26 mouse cellular contexts compared by ENCODE assay signal in genomic region chr6:126573021-126573420, GRCm38 (mm10). TPM values are rescaled to one million over a fixed set of nuclear protein-coding genes. Genes with fewer than 3 reads are reported as not detected.
DNase-seq lines count a peak whose midpoint lies in the region; ATAC-seq and TF ChIP-seq lines count a peak whose summit lies in the region.
"Had no signal": no experiment of that assay in that cellular context is flagged by ENCODE, and none has a peak within 500 bp of the region (broad histone marks: within the 10 kb centered on the region; RNA-seq: fewer than 3 reads in every experiment).

No protein-coding gene starts in this region.

- no peaks in the 10 kb centered on the region for H3K27me3 ChIP-seq in cerebellum, adult 2 months (ENCODE audit: control insufficient read depth, insufficient read depth, low read length)
- no peaks in the 10 kb centered on the region for H3K27me3 ChIP-seq in liver, adult 2 months (ENCODE audit: control insufficient read depth, insufficient read depth, low read length)
- H3K27me3 ChIP-seq in liver, embryonic 12.5 days (replicated peaks), result no peaks in the 10 kb centered on the region
- H3K27me3 ChIP-seq: embryonic facial prominence, embryonic 12.5 days; intestine, embryonic 15.5 days had no signal

- no peaks in the 10 kb centered on the region for H3K36me3 ChIP-seq in liver, adult 2 months (ENCODE audit: control insufficient read depth, insufficient read depth, low read length)
- no peaks in the 10 kb centered on the region for H3K36me3 ChIP-seq in liver, embryonic 12.5 days
- H3K36me3 ChIP-seq: embryonic facial prominence, embryonic 12.5 days; embryonic facial prominence, embryonic 15.5 days; hindbrain, embryonic 10.5 days; hindbrain, embryonic 13.5 days; intestine, embryonic 15.5 days had no signal

- peak overlapping the region; percentile 50 for H3K27ac ChIP-seq in cerebellum, adult 2 months (ENCODE audit: insufficient read depth, low read length)
- H3K27ac ChIP-seq in liver, adult 2 months (replicated peaks; ENCODE audit: insufficient read depth, low read depth, low read length), result no peak overlapping the region
- H3K27ac ChIP-seq in liver, embryonic 12.5 days, result no peak overlapping the region
- H3K27ac ChIP-seq: embryonic facial prominence, embryonic 12.5 days; embryonic facial prominence, embryonic 15.5 days; gastrocnemius, adult 2 months; hindbrain, embryonic 10.5 days; hindbrain, embryonic 13.5 days; intestine, embryonic 15.5 days had no signal

- no peaks in the 10 kb centered on the region for H3K9me3 ChIP-seq in liver, embryonic 12.5 days (replicated peaks)
- H3K9me3 ChIP-seq: embryonic facial prominence, embryonic 12.5 days; embryonic facial prominence, embryonic 15.5 days; hindbrain, embryonic 10.5 days; hindbrain, embryonic 13.5 days; intestine, embryonic 15.5 days had no signal

- DNase-seq in cerebellum, adult 2 months, result peak; percentile 47 to 69
- no peak for DNase-seq in cerebellum, adult 8-10 months
- DNase-seq in liver, adult 2 months (ENCODE audit: extremely low read depth, low read depth, low spot score), result peak; percentile 30
- DNase-seq in cerebellum, postnatal 25 days, result peak; percentile 58
- DNase-seq in left cerebral cortex, adult 9 months (ENCODE audit: low spot score in 2 of 2), result no peak
- DNase-seq: adrenal gland, adult 2 months; adrenal gland, postnatal 14 days; forebrain, postnatal 0 days; gastrocnemius, adult 2 months; gastrocnemius, postnatal 14 days; heart, adult 11 months; heart, postnatal 36 days; kidney, adult 11 months had no signal

- 21% methylated on average over 5 of the region's 5 CpGs for WGBS in cerebellum, adult 2 months
- WGBS in liver, adult 2 months, result 39% methylated on average over 5 of the region's 5 CpGs
- 69% methylated on average over 5 of the region's 5 CpGs for WGBS in liver, embryonic 12.5 days (ENCODE audit: insufficient replicate concordance)

- H3K4me2 ChIP-seq in liver, embryonic 12.5 days, result no peak overlapping the region
- H3K4me2 ChIP-seq: embryonic facial prominence, embryonic 12.5 days; embryonic facial prominence, embryonic 15.5 days; heart, embryonic 11.5 days; hindbrain, embryonic 13.5 days; intestine, embryonic 15.5 days had no signal

- H3K9ac ChIP-seq in liver, adult 2 months (ENCODE audit: low read depth, low read length), result no peak overlapping the region
- no peak overlapping the region for H3K9ac ChIP-seq in liver, embryonic 12.5 days
- H3K9ac ChIP-seq: embryonic facial prominence, embryonic 12.5 days; embryonic facial prominence, embryonic 15.5 days; forebrain, postnatal 0 days; hindbrain, embryonic 13.5 days; intestine, embryonic 15.5 days had no signal

- no peak for TF ChIP-seq CTCF in cerebellum, adult 2 months (IDR thresholded peaks at IDR 0.05; ENCODE audit: borderline replicate concordance, insufficient read depth, low read depth, low read length)
- TF ChIP-seq CTCF in liver, adult 2 months (IDR thresholded peaks at IDR 0.05; ENCODE audit: low read depth, low read length), result no peak

- ATAC-seq in liver, embryonic 12.5 days, result no peak
- ATAC-seq: CD4-positive, CD25-positive, alpha-beta regulatory T cell, adult 4 months; forebrain, embryonic 14.5 days; forebrain, postnatal 0 days; hindbrain, embryonic 16.5 days; intestine, embryonic 15.5 days had no signal

- H3K79me2 ChIP-seq in liver, adult 2 months (ENCODE audit: control insufficient read depth, insufficient read depth, low read length), result no peaks in the 10 kb centered on the region

- TF ChIP-seq POLR2A in cerebellum, adult 2 months (IDR thresholded peaks at IDR 0.05; ENCODE audit: borderline replicate concordance, insufficient read depth, low read length), result no peak
- TF ChIP-seq POLR2A in liver, adult 2 months (IDR thresholded peaks at IDR 0.05; ENCODE audit: extremely low read depth, insufficient read depth, low read length), result no peak

- H3K4me1 ChIP-seq in cerebellum, adult 2 months (ENCODE audit: control insufficient read depth, insufficient read depth, low read length), result peaks cover 86% of the 10 kb centered on the region
- H3K4me1 ChIP-seq in liver, adult 2 months (ENCODE audit: control insufficient read depth, insufficient read depth, low read length), result no peaks in the 10 kb centered on the region
- no peaks in the 10 kb centered on the region for H3K4me1 ChIP-seq in liver, embryonic 12.5 days
- H3K4me1 ChIP-seq: embryonic facial prominence, embryonic 12.5 days; embryonic facial prominence, embryonic 15.5 days; hindbrain, embryonic 10.5 days; hindbrain, embryonic 13.5 days; intestine, embryonic 15.5 days had no signal

- no peak overlapping the region for H3K4me3 ChIP-seq in cerebellum, adult 2 months (replicated peaks; ENCODE audit: insufficient read depth, low read depth, low read length)
- H3K4me3 ChIP-seq in liver, adult 2 months (ENCODE audit: insufficient read depth, low read depth, low read length), result no peak overlapping the region
- no peak overlapping the region for H3K4me3 ChIP-seq in liver, embryonic 12.5 days
- H3K4me3 ChIP-seq: embryonic facial prominence, embryonic 12.5 days; embryonic facial prominence, embryonic 15.5 days; gastrocnemius, adult 2 months; hindbrain, embryonic 10.5 days; hindbrain, embryonic 13.5 days; intestine, embryonic 15.5 days had no signal

RNA-seq across cellular contexts. Expression of gene Kcna5, which starts 37.8 kb away (rescaled TPM):
- 0.80 and 1.0 TPM in 2 replicates for polyA plus RNA-seq in cerebellum, adult 2 months (2012; rRNA removed)
- total RNA-seq in liver, adult 2 months (2014; rRNA removed), result under 0.01 TPM in 1 of 2 replicates, not detected in the other
- polyA plus RNA-seq in liver, adult 2 months (2012; rRNA removed), result not detected in 2 replicates
- polyA plus RNA-seq in liver, embryonic 12.5 days (2016; fragmentation: Nextera tagmentation; extraction: Ambion mirVana), result 0.44 and 0.61 TPM in 2 replicates
- total RNA-seq: common myeloid progenitor, adult 5-6 weeks; MEL had no signal
- polyA plus RNA-seq: C2C12; CD4-positive, CD25-positive, alpha-beta regulatory T cell, adult 4 months had no signal

Comparison
In these comparisons a context has a peak if more than half of its experiments do, and no peak if none do; other contexts are left out.
1. DNase-seq: peak in cerebellum, adult 2 months (2 of 2), liver, adult 2 months (single experiment) and cerebellum, postnatal 25 days (2 of 2); none in cerebellum, adult 8-10 months (single experiment) and left cerebral cortex, adult 9 months (0 of 2).